Mouse (Mus musculus) heart, embryonic 10.5 days (tissue): ENCODE results near the gene Phpt1. TPM values are rescaled to one million over a fixed set of nuclear protein-coding genes. Genes with fewer than 3 reads are reported as not detected.
A peak's percentile ranks its signal among the peaks of the same experiment; 100 is the strongest.

Experiments used
- DNase-seq: peaks from one replicate; pipeline ENCODE4 v3.0.0-alpha.2; 2017; ENCODE audit warnings: low spot score
- H3K27ac ChIP-seq: fragments of 300-500 bp; sonication (generic); 2 replicates; pipeline ENCODE4 v1.5.1; 2016; ENCODE audit warnings: mild to moderate bottlenecking
- H3K27me3 ChIP-seq: fragments of 300-500 bp; sonication (generic); 2 replicates; pipeline ENCODE4 v1.6.1; 2016; ENCODE audit warnings: mild to moderate bottlenecking; ENCODE audit not compliant: poor library complexity, insufficient read depth, severe bottlenecking
- H3K36me3 ChIP-seq: fragments of 300-500 bp; sonication (generic); 2 replicates; pipeline ENCODE4 v1.6.1; 2016; ENCODE audit warnings: mild to moderate bottlenecking, moderate library complexity
- H3K4me1 ChIP-seq: fragments of 300-500 bp; sonication (generic); 2 replicates; pipeline ENCODE4 v1.6.1; 2016; ENCODE audit warnings: mild to moderate bottlenecking
- H3K4me3 ChIP-seq: fragments of 300-500 bp; sonication (generic); 2 replicates; pipeline ENCODE4 v1.5.1; 2016; ENCODE audit warnings: mild to moderate bottlenecking, moderate library complexity
- H3K9me3 ChIP-seq: fragments of 300-500 bp; sonication (generic); 2 replicates; pipeline ENCODE4 v1.6.1; 2016; ENCODE audit warnings: mild to moderate bottlenecking, moderate library complexity
- WGBS: fragments of 180-500 bp; shearing (Covaris S2); methylation state at CpG from one replicate; pipeline ENCODE4 v1.1.7; 2016; 5-methylcytosine and 5-hydroxymethylcytosine counted together
- polyA plus RNA-seq: library from polyadenylated mRNA; unstranded; fragments of >200 nt; fragmentation: Nextera tagmentation; extraction: Ambion mirVana; gene quantifications from 2 replicates; pipeline ENCODE4 v1.2.1, GENCODE M21; 2016

Gene Phpt1
- 160 and 170 TPM in 2 replicates for polyA plus RNA-seq

DNA sequence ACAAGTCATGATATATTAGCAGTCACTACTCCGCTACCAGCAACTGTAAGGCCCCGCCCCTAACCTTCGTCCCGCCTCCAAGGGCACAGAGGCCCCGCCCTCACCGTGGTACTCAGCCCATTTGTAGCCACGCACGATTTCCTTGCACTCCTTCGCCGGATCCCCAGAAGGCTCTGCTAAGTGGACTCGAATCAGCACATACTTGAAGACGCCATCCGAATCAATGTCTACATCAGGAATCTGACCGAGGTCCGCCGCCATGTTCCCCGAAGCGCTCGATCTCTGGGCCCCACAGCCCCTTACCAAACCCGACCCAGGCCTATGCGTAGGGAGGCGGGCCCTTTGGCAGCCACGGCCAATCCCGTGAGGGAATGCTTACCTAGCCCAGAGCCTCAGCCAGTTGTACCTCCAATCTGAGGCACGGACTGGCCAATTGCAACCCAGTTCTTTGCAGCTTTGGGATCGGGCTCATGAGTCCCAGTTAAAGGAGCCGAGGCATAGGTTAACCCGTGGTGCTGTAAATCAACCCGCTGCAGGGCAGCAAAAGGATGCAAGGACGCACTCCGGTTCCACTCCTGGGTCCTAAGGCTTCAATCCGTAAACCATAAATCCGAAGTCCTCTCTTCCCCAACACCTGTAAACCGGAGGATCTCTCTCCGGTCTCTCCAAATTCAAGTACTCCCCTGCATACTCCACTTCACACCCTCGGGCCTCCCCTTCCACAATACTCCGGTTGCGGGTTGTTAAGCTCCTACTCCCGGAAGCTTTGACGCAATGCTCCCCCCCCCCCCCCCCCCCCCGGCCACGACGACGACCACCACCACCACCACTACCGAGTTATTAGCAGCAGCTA lies at the start of gene Phpt1, which contains the start of gene Mamdc4:
Gene Phpt1 (minus strand): TSS at position 646 of the 853 bp plus-strand sequence.
Gene Mamdc4 (minus strand): TSS at position 267 of the 853 bp plus-strand sequence.
- Histone ChIP-seq H3K27me3 (peaks cover 45% of the 10 kb centered on the region), H3K36me3 (peaks cover 33% of the 10 kb centered on the region), H3K4me3 (peak within 1 kb of the TSS; percentile 66), H3K27ac (peak within 1 kb of the TSS; percentile 96), H3K4me1 (peaks cover 62% of the 10 kb centered on the region), H3K9me3 (no peaks in the 10 kb centered on the region)
- peak; percentile 99 for DNase-seq
- under 1% methylated on average over 44 of the region's 45 CpGs for WGBS

DNA sequence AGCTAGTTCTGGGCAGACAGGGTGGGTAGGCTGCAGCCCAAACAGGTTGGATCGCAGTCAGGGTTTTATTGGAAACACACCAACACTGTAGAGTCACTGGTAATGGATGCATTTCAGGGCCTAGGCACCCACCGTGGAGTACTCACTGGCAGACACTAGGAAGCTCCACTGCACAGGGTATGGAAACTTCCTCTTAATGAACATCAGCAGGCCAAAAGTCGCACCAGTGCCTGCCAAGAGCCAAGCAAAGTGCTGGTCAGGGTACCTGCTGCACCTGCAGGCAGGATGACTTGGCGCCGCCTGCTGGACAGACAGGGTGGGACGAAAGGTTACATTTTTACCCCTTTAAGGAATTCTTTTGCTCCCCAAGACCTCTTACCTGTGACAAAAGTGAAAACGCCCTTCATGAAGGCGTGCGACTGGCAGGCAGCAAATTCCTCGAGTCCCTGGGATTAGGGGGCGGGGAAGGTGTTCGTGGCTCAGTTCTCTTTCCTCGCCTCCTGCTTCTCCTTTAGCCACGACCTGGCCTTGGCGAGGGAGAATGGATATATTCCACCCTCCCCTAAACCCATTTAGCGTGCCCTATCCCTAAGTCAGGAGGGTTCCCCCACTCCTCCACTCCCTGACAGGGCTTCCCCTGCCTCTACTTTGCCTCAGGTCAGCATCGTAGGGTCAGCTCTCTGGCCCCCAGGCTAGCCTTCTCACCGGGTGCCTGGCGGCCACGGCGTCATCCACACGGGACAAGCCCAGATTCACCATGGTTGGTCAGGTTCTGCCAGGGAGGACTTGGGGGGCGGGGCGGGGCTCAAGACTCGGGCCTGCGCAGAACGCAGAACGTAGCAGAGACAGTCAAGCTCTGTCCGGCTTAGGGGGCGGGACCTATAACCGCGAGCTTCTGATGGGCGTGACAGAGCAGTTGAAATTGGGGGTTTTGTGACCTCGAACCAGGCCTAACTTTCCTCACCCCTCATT lies 46.5 kb upstream of the Phpt1 start, which contains the start of gene Tmem141:
Gene Tmem141 (minus strand): TSS at position 777 of the 972 bp plus-strand sequence.
- peak; percentile 95 for DNase-seq
- Histone ChIP-seq H3K4me1 (peaks cover 13% of the 10 kb centered on the region), H3K36me3 (no peaks in the 10 kb centered on the region), H3K27ac (peak within 1 kb of the TSS; percentile 83), H3K4me3 (peak within 1 kb of the TSS; percentile 66), H3K27me3 (peaks cover 56% of the 10 kb centered on the region), H3K9me3 (no peaks in the 10 kb centered on the region)
- 6% methylated on average over 34 of the region's 34 CpGs for WGBS

- no peak overlapping the region for H3K4me3 ChIP-seq
- no peak for DNase-seq
- WGBS, result 85% methylated on average over 4 of the region's 4 CpGs
- peaks cover 18% of the 10 kb centered on the region for H3K4me1 ChIP-seq
- H3K9me3 ChIP-seq, result no peaks in the 10 kb centered on the region
- H3K27me3 ChIP-seq, result peaks cover 63% of the 10 kb centered on the region
- no peaks in the 10 kb centered on the region for H3K36me3 ChIP-seq
- H3K27ac ChIP-seq, result 0 out of 2 replicates have a peak overlapping the region, but pooled peaks have one; percentile 83
Measured at GRCm38 (mm10) chr2:25620852-25621228, 45.8 kb upstream of the Phpt1 start.

DNA sequence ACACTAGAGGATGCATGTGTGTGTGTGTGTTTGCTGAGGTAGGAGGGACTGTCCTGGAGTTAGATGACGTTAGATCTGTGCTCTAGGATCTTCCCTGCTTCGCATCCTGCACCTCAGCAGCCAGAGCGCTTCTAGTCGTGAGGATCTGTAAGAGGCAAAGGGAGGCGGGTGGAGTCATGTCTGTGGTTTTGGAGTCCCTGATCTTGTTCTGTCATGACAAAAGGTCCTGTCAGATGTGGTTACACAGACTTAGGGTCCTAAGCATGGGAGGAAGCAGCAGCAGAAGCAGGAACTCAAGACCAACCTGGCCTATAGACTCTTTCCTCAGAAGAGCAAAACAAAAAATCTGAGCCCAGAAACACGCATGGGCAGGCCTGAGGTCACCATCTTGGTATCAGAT lies 45.4 kb upstream of the Phpt1 start:
- Histone ChIP-seq H3K4me3 (no peak overlapping the region), H3K4me1 (peaks cover 18% of the 10 kb centered on the region), H3K27ac (no peak overlapping the region), H3K9me3 (no peaks in the 10 kb centered on the region), H3K27me3 (peaks cover 67% of the 10 kb centered on the region), H3K36me3 (no peaks in the 10 kb centered on the region)
- no peak for DNase-seq
- WGBS, result 72% methylated on average over 6 of the region's 6 CpGs

GRCm38 (mm10) chr2:25617578-25617977 lies 42.6 kb upstream of the Phpt1 start, which contains the start of gene Ccdc183:
Gene Ccdc183, minus strand, starts transcription at chr2:25617678.
- H3K36me3 ChIP-seq, result no peaks in the 10 kb centered on the region
- peak within 1 kb of the TSS; percentile 16; the same call in 1 of the 2 replicates for H3K4me3 ChIP-seq
- no peaks in the 10 kb centered on the region for H3K9me3 ChIP-seq
- no peak within 1 kb of the TSS for H3K27ac ChIP-seq
- H3K4me1 ChIP-seq, result peaks cover 18% of the 10 kb centered on the region
- H3K27me3 ChIP-seq, result peaks cover 85% of the 10 kb centered on the region
- 79% methylated on average over 3 of the region's 3 CpGs for WGBS
- no peak for DNase-seq

DNA sequence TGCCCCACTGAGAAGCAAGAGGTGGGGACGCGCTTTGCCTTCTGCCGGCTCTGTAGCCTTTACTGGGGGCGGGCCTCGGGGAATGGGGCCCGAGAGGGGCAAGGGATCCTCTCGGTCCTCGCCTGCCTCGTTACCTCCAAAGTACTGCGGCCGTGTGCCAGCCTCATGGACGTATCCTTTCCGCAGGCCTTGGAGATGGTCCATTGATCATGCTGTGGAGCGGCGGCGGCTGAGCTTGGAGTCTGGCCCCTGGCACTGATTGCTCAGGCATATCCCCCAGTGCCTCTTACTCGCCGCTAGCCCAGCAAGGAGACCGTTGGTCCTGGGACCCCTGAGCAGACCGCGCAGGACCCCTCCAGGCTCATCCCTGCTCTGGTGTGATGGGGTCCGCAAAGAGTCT lies 41.4 kb upstream of the Phpt1 start:
- 17% methylated on average over 22 of the region's 22 CpGs for WGBS
- Histone ChIP-seq H3K27ac (no peak overlapping the region), H3K27me3 (peaks cover 97% of the 10 kb centered on the region), H3K4me3 (peak overlapping the region; percentile 16), H3K9me3 (no peaks in the 10 kb centered on the region), H3K4me1 (peaks cover 12% of the 10 kb centered on the region), H3K36me3 (no peaks in the 10 kb centered on the region)
- no peak for DNase-seq

DNA sequence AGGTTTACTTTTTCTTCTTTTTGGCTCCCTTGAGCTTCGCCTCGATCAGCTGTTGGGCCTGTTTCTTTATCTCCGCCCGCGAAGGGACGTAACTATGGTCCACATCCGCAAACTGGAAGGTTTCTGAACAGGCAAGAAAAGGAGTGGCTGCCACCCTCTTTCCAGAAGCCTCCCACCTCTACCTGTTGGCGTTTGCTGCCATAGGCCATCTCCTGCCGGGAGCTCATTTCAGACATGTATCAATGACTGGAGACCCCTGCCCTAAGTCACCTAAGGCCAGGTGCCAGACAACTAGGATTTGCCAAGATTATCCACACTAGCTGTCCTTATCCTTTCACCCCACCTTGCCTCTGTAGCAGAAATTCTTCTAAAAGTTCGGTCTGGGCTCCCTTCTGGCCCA lies 33.6 kb upstream of the Phpt1 start:
- no peaks in the 10 kb centered on the region for H3K9me3 ChIP-seq
- peaks cover 50% of the 10 kb centered on the region for H3K27me3 ChIP-seq
- H3K36me3 ChIP-seq, result peaks cover 6% of the 10 kb centered on the region; the same call in 1 of the 2 replicates
- H3K27ac ChIP-seq, result peak overlapping the region; percentile 98
- 68% methylated on average over 10 of the region's 10 CpGs for WGBS
- peaks cover 18% of the 10 kb centered on the region for H3K4me1 ChIP-seq
- H3K4me3 ChIP-seq, result peak overlapping the region; percentile 94
- no peak for DNase-seq

DNA sequence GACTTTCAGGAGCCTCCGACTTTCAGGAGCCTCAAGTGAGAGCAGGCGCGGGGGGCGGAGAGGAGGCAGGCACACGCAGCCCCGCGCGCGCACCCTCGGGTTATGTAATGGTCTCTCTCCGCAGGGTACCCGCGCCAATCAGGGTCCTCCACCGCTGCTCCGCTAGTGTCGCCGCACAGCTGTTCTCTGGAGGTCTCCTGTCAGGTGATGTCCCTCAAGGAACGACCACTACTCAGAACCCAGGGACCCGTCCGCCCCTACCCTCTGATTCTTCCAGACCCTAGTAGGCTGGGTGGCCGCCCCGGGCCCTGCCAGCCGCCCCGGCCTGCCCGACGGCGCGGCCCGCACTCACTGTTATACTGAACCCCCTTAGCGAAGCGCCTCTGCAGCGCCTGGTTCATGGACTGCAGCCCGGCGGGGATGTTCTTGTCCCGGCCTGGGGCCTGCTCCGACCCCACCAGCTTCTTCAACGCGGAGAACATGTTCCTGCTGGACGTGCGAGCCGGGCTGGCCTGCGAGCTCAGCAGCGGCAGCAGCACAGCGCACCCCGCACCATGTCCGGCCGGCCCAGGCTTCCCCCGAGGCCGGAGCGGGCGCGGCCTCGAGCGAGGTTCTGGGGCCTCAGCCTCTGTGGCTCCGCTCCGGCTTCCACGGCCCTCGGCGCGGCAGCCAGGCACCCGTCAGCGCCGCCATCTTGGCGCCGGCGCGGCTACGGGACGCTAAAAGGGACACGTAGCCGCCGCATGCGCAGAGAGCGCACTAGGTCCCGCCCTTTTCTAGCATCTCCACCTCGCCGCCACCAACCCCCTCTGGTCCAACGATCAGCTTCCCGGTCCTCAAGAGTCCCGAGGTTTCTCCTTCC lies 33.0 kb upstream of the Phpt1 start, which contains the start of gene Rabl6:
Gene Rabl6 (minus strand): TSS at position 761 of the 862 bp plus-strand sequence.
- WGBS, result under 1% methylated on average over 80 of the region's 80 CpGs
- peak within 1 kb of the TSS; percentile 94 for H3K4me3 ChIP-seq
- H3K27ac ChIP-seq, result peak within 1 kb of the TSS; percentile 98
- peaks cover 11% of the 10 kb centered on the region; the same call in 1 of the 2 replicates for H3K36me3 ChIP-seq
- H3K27me3 ChIP-seq, result peaks cover 43% of the 10 kb centered on the region
- H3K9me3 ChIP-seq, result no peaks in the 10 kb centered on the region
- DNase-seq, result peak; percentile 90
- H3K4me1 ChIP-seq, result peaks cover 18% of the 10 kb centered on the region

GRCm38 (mm10) chr2:25602526-25602925 lies 27.5 kb upstream of the Phpt1 start:
- WGBS, result 90% methylated on average over 5 of the region's 5 CpGs
- Histone ChIP-seq H3K36me3 (peaks cover 66% of the 10 kb centered on the region), H3K4me1 (peaks cover 15% of the 10 kb centered on the region), H3K4me3 (no peak overlapping the region), H3K27me3 (no peaks in the 10 kb centered on the region), H3K27ac (no peak overlapping the region), H3K9me3 (no peaks in the 10 kb centered on the region)
- no peak for DNase-seq

DNA sequence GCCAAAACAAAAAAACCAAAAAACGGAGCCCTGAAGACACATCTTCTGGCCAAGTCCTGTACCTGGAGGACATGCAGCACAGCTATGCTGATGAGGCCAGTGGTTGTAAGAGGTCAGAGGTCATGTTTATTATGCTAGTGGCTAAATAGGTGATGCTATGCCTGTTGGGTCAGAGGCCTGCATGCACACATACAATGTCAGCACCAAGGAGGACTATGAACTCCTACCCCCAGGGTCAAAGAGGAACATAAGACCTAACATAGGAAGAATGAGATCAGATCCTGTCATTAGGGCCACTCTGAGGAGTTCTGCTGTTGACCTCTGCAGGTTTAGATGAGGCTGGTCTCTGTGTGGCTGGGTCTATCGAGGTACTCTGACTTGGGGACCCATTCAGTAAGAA lies 25.0 kb upstream of the Phpt1 start:
- 0 out of 2 replicates have a peak, but pooled peaks cover 3% of the 10 kb centered on the region for H3K4me1 ChIP-seq
- no peak overlapping the region for H3K4me3 ChIP-seq
- WGBS, result 93% methylated on average over 2 of the region's 2 CpGs
- DNase-seq, result no peak
- H3K27me3 ChIP-seq, result no peaks in the 10 kb centered on the region
- H3K9me3 ChIP-seq, result no peaks in the 10 kb centered on the region
- H3K36me3 ChIP-seq, result peaks cover 91% of the 10 kb centered on the region
- H3K27ac ChIP-seq, result no peak overlapping the region

DNA sequence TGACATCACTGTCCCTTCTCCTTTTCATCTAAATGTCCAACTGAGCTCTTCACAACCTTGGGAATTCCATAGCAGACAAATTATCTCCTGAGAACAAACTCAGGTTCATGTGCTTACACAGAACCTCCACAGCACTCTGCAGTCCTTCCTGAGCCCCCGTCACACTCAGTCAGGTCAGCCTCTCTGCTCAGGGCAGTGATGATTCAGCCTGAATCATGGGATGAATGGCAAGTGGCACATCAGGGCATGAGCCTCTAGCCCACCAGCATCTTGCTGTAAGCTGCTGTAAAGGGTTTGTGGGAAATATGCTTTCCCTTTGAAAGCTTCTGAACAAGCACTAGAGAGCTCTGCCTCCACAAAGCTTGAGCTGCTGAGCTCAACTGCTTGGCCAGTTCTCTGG lies 23.7 kb upstream of the Phpt1 start:
- Histone ChIP-seq H3K27ac (no peak overlapping the region), H3K4me3 (no peak overlapping the region), H3K4me1 (0 out of 2 replicates have a peak, but pooled peaks cover 3% of the 10 kb centered on the region), H3K27me3 (no peaks in the 10 kb centered on the region), H3K36me3 (peaks cover 93% of the 10 kb centered on the region), H3K9me3 (no peaks in the 10 kb centered on the region)
- WGBS, result 81% methylated on average over 1 of the region's 1 CpGs
- DNase-seq, result no peak
